Mouse (Mus musculus): ENCODE measurements around the gene Nat8f4.

- no peak for TF ChIP-seq CTCF (IDR thresholded peaks at IDR 0.05; ENCODE audit: insufficient read depth, low read depth, low read length)
- no peak for TF ChIP-seq POLR2A (IDR thresholded peaks at IDR 0.05; ENCODE audit: insufficient read depth, low read depth, low read length)
Measured at GRCm38 (mm10) chr6:85923643-85924042, 19.0 kb upstream of the Nat8f4 start.
